Mouse (Mus musculus): ENCODE measurements around the gene Fkrp. TPM values are rescaled to one million over a fixed set of nuclear protein-coding genes. Genes with fewer than 3 reads are reported as not detected.

Fkrp gene
- total and polyA plus RNA-seq, 2 experiments from 2014 or later = 50.0 to 81.4 TPM

GRCm38 (mm10) chr7:16793010-16793725, 23.4 kb downstream of the Fkrp start:
- Histone ChIP-seq H3K9ac (replicated peaks; ENCODE audit: low read length, poor library complexity, severe bottlenecking) (no peak overlapping the region), H3K4me3 (ENCODE audit: low read depth, low read length) (no peak overlapping the region), H3K4me1 (ENCODE audit: insufficient read depth, low read length) (no peaks in the 10 kb centered on the region), H3K9me3 (ENCODE audit: low read length) (no peaks in the 10 kb centered on the region), H3K27me3 (ENCODE audit: insufficient read depth, low read length) (no peaks in the 10 kb centered on the region), H3K36me3 (ENCODE audit: insufficient read depth, low read length) (no peaks in the 10 kb centered on the region), H3K4me2 (ENCODE audit: low read depth, low read length, poor library complexity, severe bottlenecking) (no peak overlapping the region), H3K27ac (ENCODE audit: low read depth, low read length) (no peak overlapping the region)
- TF ChIP-seq CTCF (IDR thresholded peaks at IDR 0.05) = no peak
- DNase-seq (ENCODE audit: low spot score) (no peak), ATAC-seq (ENCODE audit: low FRiP score) (no peak)
- 93% methylated on average over 19 of the region's 19 CpGs for WGBS

DNA sequence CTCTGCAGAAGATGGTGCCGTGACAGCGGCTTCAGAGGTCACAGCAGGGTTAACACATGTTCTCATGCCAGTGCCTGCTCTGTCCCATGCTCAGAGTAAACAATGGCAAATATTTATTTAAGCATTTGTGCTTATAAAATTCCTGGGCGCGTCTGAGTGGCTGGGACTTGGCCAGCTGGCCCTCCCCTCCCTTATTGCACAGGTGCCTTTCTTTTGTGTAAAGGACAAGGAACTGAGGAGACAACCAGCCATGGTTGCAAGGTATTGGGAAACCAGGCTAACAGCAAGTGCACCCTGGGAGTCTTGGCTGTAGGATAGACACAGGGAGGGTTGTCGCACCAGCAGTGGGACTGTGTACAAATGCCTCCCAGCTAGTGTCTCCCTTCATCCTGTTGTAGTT, 24.2 kb downstream of the Fkrp start:
- Histone ChIP-seq H3K9ac (replicated peaks; ENCODE audit: low read length, poor library complexity, severe bottlenecking) (no peak overlapping the region), H3K36me3 (ENCODE audit: insufficient read depth, low read length) (no peaks in the 10 kb centered on the region), H3K4me3 (ENCODE audit: low read depth, low read length) (no peak overlapping the region), H3K4me2 (ENCODE audit: low read depth, low read length, poor library complexity, severe bottlenecking) (no peak overlapping the region), H3K27ac (ENCODE audit: low read depth, low read length) (no peak overlapping the region), H3K27me3 (ENCODE audit: insufficient read depth, low read length) (no peaks in the 10 kb centered on the region), H3K9me3 (ENCODE audit: low read length) (no peaks in the 10 kb centered on the region), H3K4me1 (ENCODE audit: insufficient read depth, low read length) (no peaks in the 10 kb centered on the region)
- WGBS = 81% methylated on average over 5 of the region's 5 CpGs
- ATAC-seq (ENCODE audit: low FRiP score) (no peak), DNase-seq (ENCODE audit: low spot score) (no peak)
- TF ChIP-seq CTCF (IDR thresholded peaks at IDR 0.05) = no peak

- ATAC-seq (ENCODE audit: low FRiP score) = no peak
- no peak overlapping the region for H3K4me3 ChIP-seq (ENCODE audit: low read depth, low read length)
- no peaks in the 10 kb centered on the region for H3K4me1 ChIP-seq (ENCODE audit: insufficient read depth, low read length)
- no peak overlapping the region for H3K9ac ChIP-seq (replicated peaks; ENCODE audit: low read length, poor library complexity, severe bottlenecking)
- no peaks in the 10 kb centered on the region for H3K27me3 ChIP-seq (ENCODE audit: insufficient read depth, low read length)
- no peak overlapping the region for H3K27ac ChIP-seq (ENCODE audit: low read depth, low read length)
- 86% methylated on average over 8 of the region's 8 CpGs for WGBS
- no peak for TF ChIP-seq CTCF (IDR thresholded peaks at IDR 0.05)
- no peak for DNase-seq (ENCODE audit: low spot score)
- H3K4me2 ChIP-seq (ENCODE audit: low read depth, low read length, poor library complexity, severe bottlenecking) = no peak overlapping the region
- no peaks in the 10 kb centered on the region for H3K9me3 ChIP-seq (ENCODE audit: low read length)
- no peaks in the 10 kb centered on the region for H3K36me3 ChIP-seq (ENCODE audit: insufficient read depth, low read length)
These were observed 30.9 kb downstream of the Fkrp start for GRCm38 (mm10) chr7:16785541-16786083.

- 70% methylated on average over 10 of the region's 10 CpGs for WGBS
- H3K27me3 ChIP-seq (ENCODE audit: insufficient read depth, low read length) = no peaks in the 10 kb centered on the region
- no peak for DNase-seq (ENCODE audit: low spot score)
- no peaks in the 10 kb centered on the region for H3K4me1 ChIP-seq (ENCODE audit: insufficient read depth, low read length)
- H3K4me2 ChIP-seq (ENCODE audit: low read depth, low read length, poor library complexity, severe bottlenecking) = no peak overlapping the region
- no peak overlapping the region for H3K27ac ChIP-seq (ENCODE audit: low read depth, low read length)
- TF ChIP-seq CTCF (IDR thresholded peaks at IDR 0.05) = no peak
- no peaks in the 10 kb centered on the region for H3K36me3 ChIP-seq (ENCODE audit: insufficient read depth, low read length)
- no peak overlapping the region for H3K9ac ChIP-seq (replicated peaks; ENCODE audit: low read length, poor library complexity, severe bottlenecking)
- H3K4me3 ChIP-seq (ENCODE audit: low read depth, low read length) = no peak overlapping the region
- no peak for ATAC-seq (ENCODE audit: low FRiP score)
- no peaks in the 10 kb centered on the region for H3K9me3 ChIP-seq (ENCODE audit: low read length)
These were observed 32.0 kb downstream of the Fkrp start for GRCm38 (mm10) chr7:16784498-16784976.

GRCm38 (mm10) chr7:16783758-16784415, 32.6 kb downstream of the Fkrp start:
- ATAC-seq (ENCODE audit: low FRiP score) (no peak), DNase-seq (ENCODE audit: low spot score) (peak; percentile 36)
- no peak for TF ChIP-seq CTCF (IDR thresholded peaks at IDR 0.05)
- H3K27ac ChIP-seq (ENCODE audit: low read depth, low read length) = no peak overlapping the region
- H3K4me1 ChIP-seq (ENCODE audit: insufficient read depth, low read length) = no peaks in the 10 kb centered on the region
- no peaks in the 10 kb centered on the region for H3K36me3 ChIP-seq (ENCODE audit: insufficient read depth, low read length)
- H3K4me2 ChIP-seq (ENCODE audit: low read depth, low read length, poor library complexity, severe bottlenecking) = peak overlapping the region; percentile 98; the same call in 1 of the 2 replicates
- 39% methylated on average over 17 of the region's 17 CpGs for WGBS
- H3K27me3 ChIP-seq (ENCODE audit: insufficient read depth, low read length) = no peaks in the 10 kb centered on the region
- no peaks in the 10 kb centered on the region for H3K9me3 ChIP-seq (ENCODE audit: low read length)
- H3K9ac ChIP-seq (replicated peaks; ENCODE audit: low read length, poor library complexity, severe bottlenecking) = no peak overlapping the region
- H3K4me3 ChIP-seq (ENCODE audit: low read depth, low read length) = no peak overlapping the region; the same call in 1 of the 2 replicates

GRCm38 (mm10) chr7:16783224-16783688, 33.3 kb downstream of the Fkrp start:
- no peak overlapping the region for H3K27ac ChIP-seq (ENCODE audit: low read depth, low read length)
- H3K36me3 ChIP-seq (ENCODE audit: insufficient read depth, low read length) = no peaks in the 10 kb centered on the region
- peak overlapping the region; percentile 48; the same call in 1 of the 2 replicates for H3K4me3 ChIP-seq (ENCODE audit: low read depth, low read length)
- no peaks in the 10 kb centered on the region for H3K9me3 ChIP-seq (ENCODE audit: low read length)
- ATAC-seq (ENCODE audit: low FRiP score) = no peak
- no peaks in the 10 kb centered on the region for H3K4me1 ChIP-seq (ENCODE audit: insufficient read depth, low read length)
- no peak for TF ChIP-seq CTCF (IDR thresholded peaks at IDR 0.05)
- no peak for DNase-seq (ENCODE audit: low spot score)
- H3K27me3 ChIP-seq (ENCODE audit: insufficient read depth, low read length) = no peaks in the 10 kb centered on the region
- no peak overlapping the region for H3K9ac ChIP-seq (replicated peaks; ENCODE audit: low read length, poor library complexity, severe bottlenecking)
- 33% methylated on average over 10 of the region's 10 CpGs for WGBS
- H3K4me2 ChIP-seq (ENCODE audit: low read depth, low read length, poor library complexity, severe bottlenecking) = peak overlapping the region; percentile 98; the same call in 1 of the 2 replicates

Data from midbrain, postnatal 0 days (tissue).